9 mouse cellular contexts compared by ENCODE assay signal in the genomic region with DNA sequence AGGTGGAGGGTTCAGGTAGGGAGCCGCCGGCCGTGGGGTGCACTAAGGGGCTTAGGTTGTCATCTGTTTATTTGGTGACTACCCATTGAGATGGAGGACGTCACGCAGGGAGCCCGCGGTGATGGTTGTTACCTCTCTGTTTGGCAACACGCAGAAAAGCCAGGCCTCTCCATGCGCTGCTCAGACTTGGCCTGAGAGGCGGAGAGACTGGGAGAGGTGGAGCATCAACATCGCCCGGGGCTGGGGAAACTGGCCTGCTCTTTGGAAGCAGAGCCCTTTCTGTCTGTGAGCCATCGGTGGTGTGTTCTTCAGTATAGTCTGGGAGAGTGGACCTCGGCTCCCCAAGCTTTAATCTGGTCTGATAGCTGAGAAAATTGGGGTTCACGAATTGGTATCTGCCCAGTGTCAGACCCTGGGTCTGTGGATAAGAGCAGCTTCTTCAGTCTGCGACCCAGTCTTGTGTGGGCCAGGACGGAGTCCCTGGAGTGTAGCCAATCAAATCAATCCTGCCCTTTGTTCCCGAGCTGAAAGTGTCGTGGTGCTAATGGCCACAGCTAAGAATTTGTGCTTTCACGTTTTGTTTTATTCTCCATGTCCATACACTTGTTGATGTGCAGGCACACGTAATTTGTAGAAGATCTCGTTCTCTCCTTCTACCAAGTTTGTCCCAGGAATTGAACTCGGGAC. TPM values are rescaled to one million over a fixed set of nuclear protein-coding genes. Genes with fewer than 3 reads are reported as not detected.
DNase-seq lines count a peak whose midpoint lies in the region; ATAC-seq and TF ChIP-seq lines count a peak whose summit lies in the region.
"Had no signal": no experiment of that assay in that cellular context is flagged by ENCODE, and none has a peak within 500 bp of the region (broad histone marks: within the 10 kb centered on the region; RNA-seq: fewer than 3 reads in every experiment).

No protein-coding gene starts in this region.

- ATAC-seq in kidney, postnatal 0 days (replicated peaks; ENCODE audit: low FRiP score, low read depth) = no peak
- no peak for ATAC-seq in megakaryocyte, adult 5-6 weeks (ENCODE audit: poor library complexity, severe bottlenecking)

- DNase-seq in cerebellum, postnatal 14 days = peak; percentile 34 to 50
- DNase-seq in cerebellum, adult 2 months = no peak
- peak; percentile 40 for DNase-seq in retina, postnatal 1 day
- DNase-seq in retina, embryonic 14.5 days (ENCODE audit: low spot score) = no peak
- no peak for DNase-seq in kidney, postnatal 0 days (ENCODE audit: low spot score)
- DNase-seq in ovary, postnatal 10 days (ENCODE audit: low spot score) = no peak
- DNase-seq in ovary, postnatal 14 days (ENCODE audit: low spot score) = no peak

- no peak overlapping the region for H3K27ac ChIP-seq in cerebellum, adult 2 months (ENCODE audit: insufficient read depth, low read length)
- H3K27ac ChIP-seq in kidney, postnatal 0 days = no peak overlapping the region
- H3K27ac ChIP-seq: forebrain, embryonic 12.5 days had no signal

- no peak overlapping the region for H3K4me3 ChIP-seq in cerebellum, adult 2 months (replicated peaks; ENCODE audit: insufficient read depth, low read depth, low read length)
- H3K4me3 ChIP-seq in kidney, postnatal 0 days (replicated peaks; ENCODE audit: low read depth, low read length) = no peak overlapping the region

- no peak for TF ChIP-seq POLR2A in cerebellum, adult 2 months (IDR thresholded peaks at IDR 0.05; ENCODE audit: borderline replicate concordance, insufficient read depth, low read length)

- H3K4me1 ChIP-seq in cerebellum, adult 2 months (ENCODE audit: control insufficient read depth, insufficient read depth, low read length) = no peaks in the 10 kb centered on the region; the same call in 1 of the 2 replicates
- H3K4me1 ChIP-seq in kidney, postnatal 0 days (replicated peaks; ENCODE audit: insufficient read depth, low read length) = peaks cover 3% of the 10 kb centered on the region; the same call in 1 of the 2 replicates

- H3K27me3 ChIP-seq in cerebellum, adult 2 months (ENCODE audit: control insufficient read depth, insufficient read depth, low read length) = no peaks in the 10 kb centered on the region; the same call in 1 of the 2 replicates
- no peaks in the 10 kb centered on the region for H3K27me3 ChIP-seq in kidney, postnatal 0 days (ENCODE audit: insufficient read depth, low read length)

- 28% methylated on average over 23 of the region's 23 CpGs for WGBS in cerebellum, adult 2 months
- WGBS in kidney, postnatal 0 days = 34% methylated on average over 23 of the region's 23 CpGs

- no peak for TF ChIP-seq CTCF in cerebellum, adult 2 months (IDR thresholded peaks at IDR 0.05; ENCODE audit: borderline replicate concordance, insufficient read depth, low read depth, low read length)
- no peak for TF ChIP-seq CTCF in kidney, postnatal 0 days (IDR thresholded peaks at IDR 0.05; ENCODE audit: low read depth)

- H3K36me3 ChIP-seq in kidney, postnatal 0 days (ENCODE audit: insufficient read depth, low read length) = no peaks in the 10 kb centered on the region
- H3K36me3 ChIP-seq: forebrain, embryonic 12.5 days had no signal

- H3K9me3 ChIP-seq in kidney, postnatal 0 days (replicated peaks; ENCODE audit: low read length) = no peaks in the 10 kb centered on the region
- H3K9me3 ChIP-seq: forebrain, embryonic 12.5 days had no signal

- peak overlapping the region; percentile 69; the same call in 1 of the 2 replicates for H3K9ac ChIP-seq in kidney, postnatal 0 days (ENCODE audit: low read depth, low read length)

- peak overlapping the region; percentile 76 for H3K4me2 ChIP-seq in kidney, postnatal 0 days (ENCODE audit: low read length)

RNA-seq across cellular contexts. Expression of a gene that starts 41.2 kb away (rescaled TPM):
- polyA plus RNA-seq in cerebellum, adult 2 months (2012; rRNA removed) = 105 and 113 TPM in 2 replicates
- 35.2 and 37.5 TPM in 2 replicates for polyA plus RNA-seq in kidney, postnatal 0 days (2015; fragmentation: Nextera tagmentation; extraction: Ambion mirVana)
- not detected in 2 replicates for total RNA-seq in megakaryocyte, adult 5-6 weeks (2015)
- total RNA-seq in megakaryocyte, adult 5-6 weeks (2017) = not detected in 2 replicates

RNA-seq across cellular contexts. Expression of a gene that starts 42.0 kb away (rescaled TPM):
- polyA plus RNA-seq in cerebellum, adult 2 months (2012; rRNA removed) = 13.7 and 14.2 TPM in 2 replicates
- 1.3 and 1.4 TPM in 2 replicates for polyA plus RNA-seq in kidney, postnatal 0 days (2015; fragmentation: Nextera tagmentation; extraction: Ambion mirVana)
- 0.80 TPM in 1 of 2 replicates, not detected in the other for total RNA-seq in megakaryocyte, adult 5-6 weeks (2015)
- total RNA-seq in megakaryocyte, adult 5-6 weeks (2017) = not detected in 2 replicates

Comparison
In these comparisons a context has a peak if more than half of its experiments do, and no peak if none do; other contexts are left out.
1. DNase-seq: peak in cerebellum, postnatal 14 days (2 of 2) and retina, postnatal 1 day (single experiment); none in cerebellum, adult 2 months (0 of 2), retina, embryonic 14.5 days (single experiment), kidney, postnatal 0 days (single experiment), ovary, postnatal 10 days (single experiment) and ovary, postnatal 14 days (single experiment).